Mouse (Mus musculus) left cerebral cortex, adult 11 months (tissue): ENCODE results near the gene Cacng7.

Source experiments
- DNase-seq: peaks from one replicate; pipeline ENCODE4 v3.0.0; 2022; ENCODE audit warnings: low spot score

Gene Cacng7

GRCm38 (mm10) chr7:3347366-3348287, 14.9 kb downstream of the Cacng7 start:
- DNase-seq, result no peak

- no peak for DNase-seq
These were observed 15.6 kb downstream of the Cacng7 start for GRCm38 (mm10) chr7:3348326-3348725.

- DNase-seq, result no peak
These were observed 17.0 kb downstream of the Cacng7 start for GRCm38 (mm10) chr7:3349775-3350174.

- no peak for DNase-seq
These were observed 18.8 kb downstream of the Cacng7 start for GRCm38 (mm10) chr7:3351536-3351935.

- no peak for DNase-seq
These were observed 22.1 kb downstream of the Cacng7 start for GRCm38 (mm10) chr7:3354850-3355249.

- no peak for DNase-seq
These were observed 27.9 kb downstream of the Cacng7 start for GRCm38 (mm10) chr7:3360678-3361077.

GRCm38 (mm10) chr7:3365547-3366279, 33.0 kb downstream of the Cacng7 start:
- DNase-seq, result no peak

- DNase-seq, result no peak
These were observed 34.2 kb downstream of the Cacng7 start for GRCm38 (mm10) chr7:3366705-3367516.

- no peak for DNase-seq
These were observed 34.8 kb downstream of the Cacng7 start for GRCm38 (mm10) chr7:3367569-3367968.

GRCm38 (mm10) chr7:3368311-3368710, 35.6 kb downstream of the Cacng7 start:
- DNase-seq, result no peak

- DNase-seq, result no peak
These were observed 36.4 kb downstream of the Cacng7 start for GRCm38 (mm10) chr7:3369189-3369588.

- DNase-seq, result no peak
These were observed 37.7 kb downstream of the Cacng7 start for GRCm38 (mm10) chr7:3370407-3370806.

- DNase-seq, result no peak
These were observed 39.6 kb downstream of the Cacng7 start for GRCm38 (mm10) chr7:3372376-3372775.

GRCm38 (mm10) chr7:3373754-3374153, 41.0 kb downstream of the Cacng7 start:
- DNase-seq, result no peak

GRCm38 (mm10) chr7:3376831-3377230, 44.1 kb downstream of the Cacng7 start:
- DNase-seq, result no peak

GRCm38 (mm10) chr7:3382123-3382522, 49.4 kb downstream of the Cacng7 start:
- no peak for DNase-seq

GRCm38 (mm10) chr7:3384807-3385319, 52.1 kb downstream of the Cacng7 start:
- no peak for DNase-seq

- no peak for DNase-seq
These were observed 53.4 kb downstream of the Cacng7 start for GRCm38 (mm10) chr7:3386036-3386730.

- no peak for DNase-seq
These were observed 55.0 kb downstream of the Cacng7 start for GRCm38 (mm10) chr7:3387761-3388160.

- no peak for DNase-seq
These were observed 56.1 kb downstream of the Cacng7 start for GRCm38 (mm10) chr7:3388885-3389284.
